Mouse (Mus musculus) lung, postnatal 14 days (tissue): ENCODE measurements around the gene Cpn1.

Experiments
- DNase-seq: peaks from one replicate; pipeline ENCODE4 v3.0.0; 2021

Cpn1 gene

DNA sequence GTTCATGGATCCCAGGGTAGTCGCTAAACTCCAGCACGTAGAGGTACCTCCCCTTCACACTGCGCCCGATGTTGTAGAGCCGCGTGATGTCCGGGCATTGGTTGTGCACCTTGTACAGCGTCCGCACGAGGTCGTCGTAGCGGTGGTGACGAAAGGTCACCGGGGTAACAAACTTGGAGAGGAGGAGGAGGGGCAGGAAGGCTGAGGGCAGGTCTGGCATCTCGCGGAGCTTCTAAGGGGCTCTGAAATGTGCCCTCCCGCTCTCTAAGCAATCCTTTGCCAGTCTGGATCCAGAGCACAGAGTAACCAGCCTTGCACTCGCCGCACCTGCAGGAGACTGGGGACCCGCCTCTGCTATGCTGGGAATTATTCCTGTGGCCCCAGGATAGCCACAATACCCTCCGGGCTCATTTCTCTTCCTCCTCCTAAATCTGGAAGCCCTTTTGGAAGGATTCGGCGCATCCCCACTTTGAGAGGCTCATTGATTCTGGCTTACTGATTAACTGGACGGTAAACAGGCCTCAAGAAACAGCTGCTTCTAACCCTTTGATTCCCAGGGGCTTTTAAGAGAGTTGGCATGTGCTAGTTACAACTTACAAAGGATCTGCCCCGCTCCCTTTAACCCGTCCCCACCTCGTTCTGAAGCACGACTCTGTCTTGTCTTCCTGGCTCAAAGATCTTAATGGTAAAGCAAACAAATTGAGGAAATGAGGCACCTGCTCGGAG lies at the start of gene Cpn1:
Gene Cpn1, minus strand, starts transcription at position 488 of the 726 bp plus-strand sequence.
- no peak for DNase-seq

DNA sequence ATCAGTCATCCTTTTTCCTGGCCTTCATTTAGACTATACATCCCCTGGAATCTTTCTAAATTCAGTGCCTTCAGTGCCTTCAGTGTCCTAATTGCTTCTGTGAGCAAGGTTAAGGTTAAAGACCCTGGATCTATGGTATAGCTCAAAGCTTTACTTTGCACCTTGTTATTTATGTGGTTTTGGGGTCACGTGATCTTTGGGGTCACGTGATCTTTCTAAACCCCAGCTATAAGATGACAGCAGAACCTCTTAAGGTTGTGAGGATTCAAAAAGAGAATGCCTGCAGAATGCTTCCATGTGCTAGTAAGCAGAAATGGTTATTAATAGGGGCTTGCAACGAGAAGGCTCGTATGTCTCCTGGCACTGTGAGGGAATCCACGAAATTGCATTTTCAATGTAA lies 47.0 kb upstream of the Cpn1 start:
- DNase-seq = no peak

GRCm38 (mm10) chr19:44032046-44032744 lies 45.8 kb upstream of the Cpn1 start:
- DNase-seq = no peak

GRCm38 (mm10) chr19:44030024-44030423 lies 43.7 kb upstream of the Cpn1 start:
- no peak for DNase-seq

GRCm38 (mm10) chr19:44028972-44029371 lies 42.6 kb upstream of the Cpn1 start, which contains the start of gene Cyp2c23:
Gene Cyp2c23, minus strand, starts transcription at chr19:44029208.
- DNase-seq = no peak

GRCm38 (mm10) chr19:44026956-44027530 lies 40.7 kb upstream of the Cpn1 start:
- DNase-seq = no peak

- DNase-seq = no peak
These were observed 38.7 kb upstream of the Cpn1 start for GRCm38 (mm10) chr19:44024921-44025585.

DNA sequence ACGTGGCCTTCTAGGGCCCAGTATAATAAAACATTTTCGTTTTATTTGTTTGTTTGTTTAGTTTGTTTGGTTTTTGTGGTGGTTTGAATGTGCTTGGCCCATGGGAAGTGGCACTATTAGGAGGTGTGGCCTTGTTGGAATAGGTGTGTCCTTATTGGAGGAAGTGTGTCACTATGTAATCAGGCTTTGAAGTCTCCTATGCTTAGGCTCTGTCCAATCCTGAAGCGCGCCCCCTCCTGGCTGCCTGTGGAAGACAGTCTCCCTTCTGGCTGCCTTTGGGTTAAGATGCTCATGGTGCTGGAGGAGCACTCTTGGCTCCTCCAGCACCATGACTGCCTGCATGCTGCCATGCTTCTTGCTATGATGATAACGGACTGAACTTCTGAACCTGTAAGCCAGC lies 36.7 kb upstream of the Cpn1 start:
- no peak for DNase-seq

DNA sequence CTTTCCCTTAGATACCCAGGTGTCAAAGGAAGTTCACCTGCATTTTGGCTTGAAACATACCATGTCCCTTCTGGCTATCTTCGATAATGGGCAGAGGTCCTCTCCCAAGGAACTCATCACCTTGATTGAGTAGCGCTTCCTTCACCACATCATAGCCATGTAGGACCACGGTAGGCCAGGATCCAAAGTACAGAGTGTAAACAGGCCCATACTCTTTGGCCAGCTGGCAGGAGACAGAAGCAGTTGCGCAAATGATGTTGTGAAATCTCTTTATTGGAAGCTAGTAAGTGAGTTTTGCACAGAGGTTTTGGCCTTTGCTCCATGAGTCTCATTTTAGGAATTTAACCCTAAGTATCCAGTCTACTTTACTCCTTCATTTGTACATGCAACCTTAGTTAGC lies 35.1 kb upstream of the Cpn1 start:
- peak; percentile 69 for DNase-seq

- DNase-seq = no peak
These were observed 33.4 kb upstream of the Cpn1 start for GRCm38 (mm10) chr19:44019739-44020138.

GRCm38 (mm10) chr19:44013862-44014261 lies 27.5 kb upstream of the Cpn1 start:
- DNase-seq = no peak

- peak; percentile 58 for DNase-seq
These were observed 22.4 kb upstream of the Cpn1 start for GRCm38 (mm10) chr19:44008784-44009183.

- no peak for DNase-seq
These were observed 20.8 kb upstream of the Cpn1 start for GRCm38 (mm10) chr19:44007186-44007585.

DNA sequence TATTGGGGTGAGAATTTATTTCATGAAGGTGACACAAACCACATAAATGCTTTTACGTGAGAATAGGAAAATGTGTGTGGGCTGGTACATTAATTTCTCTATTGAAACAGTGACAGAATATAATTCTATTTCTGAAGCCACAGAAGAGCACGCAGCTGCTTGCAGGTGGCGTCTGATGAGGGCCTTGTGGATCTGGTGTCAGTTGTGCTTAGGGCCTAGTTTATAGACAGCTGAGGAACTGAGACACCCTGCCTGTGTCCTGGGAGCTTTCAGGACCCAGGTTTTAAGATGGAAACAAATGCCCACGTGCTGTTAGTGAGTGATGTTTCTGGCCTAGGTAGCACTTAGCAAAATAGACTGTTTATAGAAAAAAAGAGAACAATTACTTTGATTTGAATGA lies 18.7 kb upstream of the Cpn1 start:
- no peak for DNase-seq

DNA sequence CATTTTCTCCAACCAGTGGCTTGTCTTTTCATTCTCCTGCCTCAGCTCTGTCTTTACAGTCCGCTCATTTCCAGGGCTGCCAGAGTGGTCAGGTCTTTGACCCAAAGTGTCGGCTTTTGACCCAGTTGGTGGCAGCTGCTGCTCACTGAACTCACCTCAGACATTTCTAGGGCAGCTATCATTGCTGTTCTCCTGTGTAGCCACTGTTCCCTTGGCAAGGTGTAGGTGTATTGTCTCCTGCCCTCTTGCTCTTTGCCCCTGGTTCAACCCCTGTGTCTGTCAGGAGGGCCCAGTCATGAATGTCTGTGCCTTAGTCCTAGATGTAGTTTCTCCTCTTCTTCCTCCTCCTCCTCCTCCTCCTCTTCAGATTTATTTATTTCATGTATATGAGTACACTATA lies 17.9 kb upstream of the Cpn1 start:
- DNase-seq = no peak

- no peak for DNase-seq
These were observed 14.4 kb upstream of the Cpn1 start for GRCm38 (mm10) chr19:44000720-44001119.

DNA sequence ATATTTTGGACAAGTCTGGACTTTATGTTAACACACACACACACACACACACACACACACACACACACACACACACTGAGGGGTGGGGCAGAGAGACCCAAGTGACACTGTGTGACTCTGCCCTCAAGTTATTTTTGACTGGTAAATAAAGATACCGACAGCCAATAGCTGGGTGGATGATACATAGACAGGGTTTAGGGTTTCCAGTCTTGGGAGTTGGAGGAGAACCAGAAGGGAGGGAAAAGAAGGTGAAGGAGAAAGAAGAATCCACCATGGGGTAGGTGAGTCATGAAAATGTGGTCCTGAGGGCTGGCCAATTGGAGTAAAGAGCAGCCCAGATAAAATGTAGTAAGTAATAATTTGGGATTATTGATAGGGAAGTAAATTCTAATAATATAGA lies 13.7 kb upstream of the Cpn1 start:
- DNase-seq = no peak

DNA sequence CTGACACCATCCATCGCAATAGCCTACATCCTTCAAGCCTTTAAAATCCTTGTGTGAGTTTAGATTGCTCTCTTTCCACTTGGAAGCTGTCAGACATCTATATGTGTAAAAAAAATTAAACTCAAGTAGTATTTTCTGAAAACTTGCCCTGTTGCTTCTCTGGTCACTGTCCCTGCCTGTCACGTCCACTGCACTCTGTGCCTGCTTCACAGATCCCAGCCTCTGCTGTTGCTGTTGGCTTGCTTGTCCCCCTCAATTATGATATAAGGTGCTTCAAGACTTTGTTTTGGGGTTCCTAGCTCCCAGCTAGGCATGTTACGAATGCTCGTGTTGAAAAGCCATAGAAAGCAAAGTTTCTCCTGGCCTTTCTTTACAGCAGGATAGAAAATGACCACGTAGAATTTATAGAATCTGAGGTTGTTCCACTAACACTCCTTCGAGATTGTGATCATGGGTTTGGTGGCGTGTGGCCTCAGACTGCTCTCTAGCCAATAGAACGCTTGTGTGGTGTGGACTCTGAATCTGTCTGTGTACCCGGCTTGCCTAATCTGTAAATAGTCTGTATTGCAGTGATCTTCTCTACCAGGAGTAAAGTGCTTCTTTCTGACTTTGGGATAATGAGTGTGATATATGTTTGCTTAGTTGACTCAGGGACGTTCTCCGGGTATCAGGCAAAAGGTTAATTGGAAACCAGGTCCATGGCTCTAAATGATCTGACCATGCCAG lies 12.6 kb upstream of the Cpn1 start:
- no peak for DNase-seq

DNA sequence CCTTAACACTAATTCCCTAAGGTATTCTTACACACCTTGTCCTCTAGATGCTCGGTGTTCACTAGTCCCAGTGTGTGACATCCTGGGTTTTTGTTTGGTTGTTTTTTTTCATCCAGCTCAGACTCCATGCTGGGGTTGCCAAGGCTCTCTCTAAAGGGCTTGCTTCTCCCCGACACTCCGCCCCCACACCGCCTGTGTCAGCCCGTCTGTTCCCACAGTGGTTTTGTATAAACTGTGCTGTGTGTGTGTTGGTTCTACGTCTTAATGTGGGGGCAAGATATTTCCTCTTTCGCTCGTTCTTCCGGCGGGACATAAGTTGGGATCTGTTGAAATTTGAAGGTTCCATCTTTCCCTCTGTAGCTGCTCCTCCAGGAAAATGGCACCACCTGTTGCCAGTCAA lies 11.7 kb upstream of the Cpn1 start:
- DNase-seq = no peak

- DNase-seq = peak; percentile 18
These were observed 9.1 kb upstream of the Cpn1 start for GRCm38 (mm10) chr19:43995427-43995826.

DNA sequence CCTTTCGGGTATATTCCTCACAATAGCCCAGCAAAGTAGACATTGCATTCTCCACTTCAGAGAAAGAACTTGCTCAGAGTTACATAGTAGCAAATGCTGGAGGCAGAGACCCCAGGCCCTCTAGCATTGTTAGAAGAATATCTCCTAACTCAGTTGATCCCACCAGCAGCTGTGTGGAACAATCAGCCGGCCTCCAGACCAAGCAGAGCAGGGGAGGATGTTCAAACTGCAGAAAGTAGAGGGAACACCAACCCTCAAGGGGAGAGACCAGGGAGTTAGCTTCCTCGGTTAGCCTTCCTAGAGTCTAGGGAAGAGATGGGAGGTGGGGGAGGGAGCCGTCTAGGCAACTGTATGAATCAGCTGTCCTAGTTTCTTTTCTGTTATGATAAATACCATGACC lies 6.1 kb upstream of the Cpn1 start:
- no peak for DNase-seq

DNA sequence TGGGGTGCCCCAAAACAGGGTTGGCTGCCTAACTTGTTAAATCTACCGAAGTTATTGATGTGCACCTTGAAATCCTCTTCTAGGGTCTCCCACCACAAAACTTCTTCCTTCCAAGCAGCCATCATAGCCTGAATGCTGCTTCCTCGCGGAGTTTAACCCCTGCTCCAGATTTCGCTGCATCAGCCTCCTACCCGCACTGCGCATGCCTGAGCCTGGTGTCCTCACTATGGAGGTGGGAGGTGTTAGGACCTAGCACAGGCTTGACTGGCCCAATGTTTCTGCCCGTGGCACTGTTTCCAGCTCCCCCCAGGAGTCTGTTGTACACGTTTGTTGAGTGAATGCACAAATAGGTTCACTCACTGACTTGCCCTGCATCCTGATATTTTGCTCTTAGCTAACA lies 4.0 kb upstream of the Cpn1 start:
- DNase-seq = no peak

DNA sequence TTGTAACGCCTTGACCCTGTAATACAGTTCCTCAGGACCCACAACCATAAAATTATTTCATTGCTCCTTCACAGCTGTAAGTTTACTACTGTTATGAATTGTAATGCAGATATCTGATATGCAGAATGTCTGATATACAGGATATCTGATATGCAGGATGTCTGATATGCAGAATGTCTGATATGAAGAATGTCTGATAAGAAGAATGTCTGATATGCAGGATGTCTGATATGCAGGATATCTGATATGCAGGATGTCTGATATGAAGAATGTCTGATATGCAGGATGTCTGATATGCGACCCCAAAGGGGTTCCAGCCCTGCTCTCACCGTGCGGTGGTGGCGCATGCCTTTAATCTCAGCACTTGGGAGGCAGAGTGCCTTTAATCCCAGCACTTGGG lies 4.4 kb downstream of the Cpn1 start:
- DNase-seq = no peak
